Mouse (Mus musculus) thymus, postnatal 10 days (tissue): ENCODE measurements at regions not wholly inside any gene's neighbourhood (a gene's known extent, or its start where the extent isn't known, plus 50 kb on each side); places are given as distances from the start of the nearest gene placed in this dataset.

Experiments
- DNase-seq, 2 experiments: peaks; one replicate each; pipeline ENCODE4 v3.0.0; 2021; ENCODE audit warnings: low spot score in 2 of 2

DNA sequence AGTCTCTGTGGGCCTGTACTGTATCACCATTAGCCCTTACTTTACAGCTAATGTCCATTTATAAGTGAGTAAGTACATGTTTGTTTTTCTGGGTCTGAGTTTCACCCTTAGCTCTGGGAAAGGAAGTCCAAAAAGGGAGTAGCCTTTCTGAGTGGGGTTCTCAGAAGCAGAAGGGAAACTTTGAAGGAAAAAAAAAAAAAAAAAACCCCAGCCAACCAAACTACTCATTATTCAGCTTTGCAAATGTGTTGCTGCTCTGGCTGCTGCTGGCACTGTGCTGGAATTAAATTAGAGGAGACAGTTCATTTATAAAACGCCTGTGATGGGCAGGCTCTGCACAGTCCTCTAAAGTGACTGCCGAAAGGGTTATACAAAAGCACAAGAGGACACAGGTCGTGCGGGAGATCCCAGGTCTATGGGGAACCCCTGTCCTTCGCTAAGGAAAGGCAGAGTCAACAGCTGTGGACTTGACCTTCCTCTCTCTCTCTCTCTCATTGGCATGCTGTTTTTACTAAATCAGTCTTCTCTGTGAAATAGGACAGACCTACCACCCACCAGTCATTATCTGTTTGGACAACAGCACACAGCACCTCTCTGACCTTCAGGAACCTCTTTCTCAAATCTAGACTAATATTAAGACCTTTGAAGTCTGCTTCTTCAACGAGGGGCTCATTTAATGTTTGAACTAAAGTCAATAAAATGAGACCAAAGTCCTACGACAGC lies 165.4 kb downstream of the Cd47 start:
- DNase-seq: no peak

DNA sequence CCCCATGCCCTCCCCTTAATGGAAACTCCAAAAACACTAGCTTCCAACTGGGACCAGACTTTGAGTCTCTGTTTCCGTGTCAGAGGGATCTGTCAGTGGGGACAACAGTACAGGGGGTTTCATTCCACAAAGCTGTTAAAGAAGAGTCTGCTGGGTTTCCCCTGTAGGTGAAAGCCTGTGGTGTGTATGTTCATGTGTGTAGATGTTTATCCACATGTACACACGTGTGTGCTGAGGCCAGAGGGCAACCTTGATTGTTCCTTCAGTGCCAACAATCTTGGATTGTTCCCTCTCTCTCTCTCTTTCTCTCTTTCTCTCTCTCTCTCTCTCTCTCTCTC lies 165.9 kb downstream of the Cd47 start:
- DNase-seq: no peak

DNA sequence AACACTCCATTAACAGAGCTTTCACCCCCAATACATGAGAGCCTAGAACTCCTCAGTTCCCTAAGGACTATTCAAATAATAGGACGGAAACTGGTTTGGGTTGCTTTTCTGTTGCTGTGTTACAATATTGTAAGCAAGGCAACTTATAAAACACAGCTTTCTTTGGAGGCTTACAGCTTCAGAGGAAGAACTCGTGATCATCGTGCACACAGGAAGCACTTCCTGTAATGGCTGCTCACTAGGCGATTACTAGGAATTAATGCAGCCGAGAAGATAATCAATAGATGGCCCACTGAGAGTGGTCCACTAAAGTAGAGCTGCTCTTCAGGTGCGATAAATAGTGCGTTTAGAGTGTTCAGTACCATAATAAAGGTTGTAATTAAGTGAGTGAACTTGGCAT lies 166.8 kb downstream of the Cd47 start:
- DNase-seq: no peak

DNA sequence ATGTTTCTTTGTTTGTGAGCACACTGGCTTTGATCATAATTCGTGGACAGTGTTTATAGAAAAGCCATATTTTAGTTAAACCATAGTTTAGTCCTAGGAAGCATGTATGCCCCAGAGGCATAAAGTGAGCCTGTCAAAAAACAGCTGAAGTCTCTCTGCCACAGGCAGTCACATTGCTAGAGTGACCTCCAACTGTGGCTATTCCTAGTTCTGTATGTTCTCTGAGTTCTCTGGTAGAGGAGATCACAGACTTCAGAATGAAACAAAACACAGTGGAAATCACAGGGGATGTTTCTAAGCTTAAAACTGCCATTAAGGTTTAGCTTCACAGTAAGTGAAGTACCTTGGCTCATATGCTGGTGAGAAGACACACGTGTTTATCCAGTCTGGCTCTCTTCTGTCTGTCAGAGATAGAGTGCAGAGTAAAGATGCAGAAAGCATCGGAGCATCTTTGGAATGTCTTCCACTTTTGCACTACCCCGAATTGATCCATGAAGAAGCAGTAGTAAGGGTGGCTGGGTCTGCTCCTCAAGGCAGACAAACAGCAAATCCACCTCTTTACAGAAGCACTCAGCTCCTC lies 168.0 kb downstream of the Cd47 start:
- DNase-seq: no peak

DNA sequence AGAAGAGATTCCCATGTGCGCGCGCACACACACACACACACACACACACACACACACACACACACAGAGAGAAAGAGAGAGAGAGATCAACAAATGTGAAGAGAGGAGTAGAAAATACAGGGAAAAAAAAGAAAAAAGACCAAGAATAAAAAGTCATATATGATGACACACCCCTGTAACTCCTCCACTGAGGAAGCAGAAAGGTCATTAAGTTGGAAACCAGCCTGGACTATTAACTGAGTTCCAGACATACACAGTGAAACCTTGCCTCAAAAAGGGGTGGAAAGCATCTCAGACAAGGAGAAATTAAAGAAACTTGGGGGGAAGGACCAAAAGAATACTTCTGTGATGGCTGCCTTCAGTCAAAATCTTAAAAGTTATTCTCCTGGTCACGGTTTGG lies 168.7 kb downstream of the Cd47 start:
- DNase-seq: no peak

DNA sequence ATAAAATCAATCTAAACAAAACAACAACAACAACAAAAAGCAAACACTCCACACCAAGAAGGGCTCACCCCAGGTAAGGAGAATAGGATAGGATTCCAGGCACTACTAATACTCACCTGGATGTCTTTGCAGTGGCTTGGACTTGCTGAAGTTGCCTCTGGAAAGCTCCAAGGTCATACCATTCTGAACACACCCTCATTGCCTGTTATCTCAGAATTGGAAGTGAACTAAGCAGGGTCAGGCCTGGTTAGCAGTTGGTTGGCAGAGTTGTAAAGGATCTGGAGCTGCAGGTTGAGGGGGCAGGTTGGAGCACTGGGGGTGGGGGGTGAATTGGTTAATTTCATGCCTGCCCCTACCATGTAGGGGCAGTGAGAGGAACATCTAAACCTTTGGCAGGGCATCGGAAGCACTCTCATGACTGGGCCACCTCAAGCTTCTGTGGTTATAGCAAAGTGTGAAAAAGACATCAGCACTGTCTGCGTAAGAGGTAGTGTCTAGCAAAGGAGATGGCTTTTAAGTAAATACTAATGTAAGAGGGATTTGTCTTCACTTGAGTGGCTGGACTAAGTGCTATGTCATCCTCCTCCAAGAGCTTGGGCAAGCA lies 169.5 kb downstream of the Cd47 start:
- DNase-seq: no peak

DNA sequence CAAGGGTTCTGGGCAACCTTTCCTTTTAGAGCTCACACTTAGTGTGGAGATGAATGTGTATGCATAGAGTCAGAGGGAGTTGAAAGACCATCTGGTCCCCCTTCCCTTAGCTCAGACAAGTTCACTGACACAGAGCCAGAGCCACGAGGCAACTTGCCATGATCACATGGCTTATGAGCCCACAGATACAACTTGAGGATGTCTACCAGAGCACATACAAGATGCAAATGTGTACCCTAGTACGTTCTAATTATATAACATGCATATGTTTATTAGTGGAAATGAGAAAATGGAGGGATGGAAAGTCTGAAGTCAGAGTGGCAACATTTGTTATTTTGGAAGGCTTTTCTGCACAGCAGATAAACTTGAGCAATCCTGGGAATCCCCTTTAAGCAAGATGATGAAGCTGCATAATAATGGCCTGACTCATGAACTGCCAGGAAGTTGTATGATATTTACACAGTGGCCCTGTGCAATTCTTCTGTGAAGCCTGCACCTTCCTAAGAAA lies 170.0 kb downstream of the Cd47 start:
- DNase-seq: no peak

DNA sequence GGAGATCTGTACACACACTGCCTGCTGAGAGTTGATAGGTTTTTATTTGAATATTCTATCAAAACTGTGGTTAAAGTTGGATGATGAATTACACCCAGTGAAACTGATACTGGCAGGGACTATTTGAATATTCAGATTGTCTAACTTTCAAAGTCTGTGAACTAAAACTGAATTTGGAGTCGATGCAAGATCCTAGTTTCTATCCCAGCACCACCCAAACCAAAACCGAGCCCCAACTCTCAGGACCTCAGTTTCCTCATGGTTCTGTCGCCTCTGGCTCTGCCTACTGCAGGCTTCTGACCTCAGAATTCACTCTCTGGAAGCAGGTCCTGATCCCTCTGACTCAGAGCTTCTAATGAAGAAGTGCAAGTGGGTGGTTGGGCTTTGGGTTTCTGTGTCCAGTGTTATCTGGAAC lies 170.8 kb downstream of the Cd47 start:
- no peak for DNase-seq

DNA sequence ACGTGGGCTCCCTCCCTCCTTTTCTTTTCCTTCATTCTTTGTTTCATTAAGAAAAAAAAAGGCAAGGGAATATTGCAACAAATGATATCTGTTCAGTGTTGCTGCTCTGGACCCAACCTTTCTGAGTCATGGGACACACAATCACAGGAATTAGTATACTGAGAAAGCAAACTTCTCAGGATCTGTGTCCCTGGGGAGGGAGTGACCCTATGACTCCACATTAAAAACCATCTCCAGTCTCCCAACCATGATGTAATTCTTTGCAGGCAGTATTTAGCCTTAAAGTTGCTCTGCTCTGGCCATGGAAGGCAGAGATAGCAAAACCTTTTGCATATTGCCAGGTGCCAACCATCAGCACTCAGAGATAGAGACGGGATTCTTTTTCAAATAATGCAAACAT lies 176.9 kb downstream of the Cd47 start:
- no peak for DNase-seq

DNA sequence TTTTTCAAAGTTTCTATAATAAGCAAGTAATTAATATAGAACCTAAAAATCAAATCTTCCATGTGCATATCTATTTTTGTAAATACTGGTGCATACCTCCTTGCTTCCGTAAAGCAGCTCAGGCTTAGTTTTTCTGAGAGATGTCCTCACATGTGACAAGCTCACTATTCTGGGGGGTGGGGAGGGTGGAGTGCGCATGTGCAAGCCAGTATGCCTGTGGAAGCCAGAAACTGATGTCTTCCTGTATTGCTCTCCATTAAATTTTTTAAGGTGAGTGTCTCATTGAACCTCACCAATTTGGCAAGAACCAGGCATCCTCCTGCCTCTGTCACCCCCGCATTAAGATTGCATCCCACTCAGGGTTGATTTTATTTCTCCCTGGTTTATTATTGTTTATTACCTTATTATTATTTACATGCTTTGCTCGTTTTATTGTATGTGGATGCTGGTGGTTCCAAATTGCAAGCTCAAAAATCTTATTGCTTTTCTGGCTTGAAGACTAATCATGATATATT lies 179.2 kb downstream of the Cd47 start:
- DNase-seq: no peak

DNA sequence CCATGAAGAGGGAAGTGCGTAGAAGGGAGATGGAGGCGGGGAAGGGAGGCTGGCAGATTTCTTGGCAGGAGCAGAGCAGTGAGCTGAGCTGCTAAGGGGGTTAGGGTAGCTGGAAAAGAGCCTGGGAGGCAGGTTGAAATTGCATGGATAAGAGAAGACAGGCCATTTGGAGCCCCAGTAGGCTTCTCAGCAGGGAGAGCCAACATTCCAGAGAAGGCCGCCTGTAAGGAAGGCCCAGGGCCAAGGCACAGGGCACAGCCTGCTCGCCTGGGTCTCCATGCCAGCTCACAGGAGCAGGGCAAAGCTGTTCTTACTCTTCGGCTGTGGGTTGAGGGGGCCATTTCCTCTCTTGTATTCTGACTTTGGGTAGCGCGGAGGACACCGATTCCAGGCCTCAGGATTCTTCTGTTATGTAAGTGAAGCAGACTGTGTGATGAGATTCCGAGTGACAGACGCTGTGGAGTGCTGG lies 179.9 kb downstream of the Cd47 start:
- no peak for DNase-seq

DNA sequence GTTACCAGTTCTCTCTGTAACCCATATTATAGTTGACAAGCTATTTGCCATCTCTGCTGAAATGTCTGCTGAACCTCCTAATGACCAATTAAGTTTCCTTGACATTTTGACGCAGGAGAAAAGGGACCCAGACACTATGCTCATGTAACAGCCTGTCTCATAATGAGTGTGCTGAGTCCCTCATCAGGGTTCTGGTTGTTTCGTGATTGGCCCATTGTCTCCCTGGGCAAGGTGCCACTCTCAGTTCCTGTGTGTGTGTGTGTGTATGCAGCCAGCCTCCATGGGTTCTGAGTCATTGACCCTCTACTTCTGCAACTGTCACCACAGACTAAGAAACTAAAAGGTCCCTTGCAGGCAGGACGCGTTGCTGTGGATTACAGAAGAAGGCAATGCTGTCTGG lies 181.8 kb downstream of the Cd47 start:
- no peak for DNase-seq

DNA sequence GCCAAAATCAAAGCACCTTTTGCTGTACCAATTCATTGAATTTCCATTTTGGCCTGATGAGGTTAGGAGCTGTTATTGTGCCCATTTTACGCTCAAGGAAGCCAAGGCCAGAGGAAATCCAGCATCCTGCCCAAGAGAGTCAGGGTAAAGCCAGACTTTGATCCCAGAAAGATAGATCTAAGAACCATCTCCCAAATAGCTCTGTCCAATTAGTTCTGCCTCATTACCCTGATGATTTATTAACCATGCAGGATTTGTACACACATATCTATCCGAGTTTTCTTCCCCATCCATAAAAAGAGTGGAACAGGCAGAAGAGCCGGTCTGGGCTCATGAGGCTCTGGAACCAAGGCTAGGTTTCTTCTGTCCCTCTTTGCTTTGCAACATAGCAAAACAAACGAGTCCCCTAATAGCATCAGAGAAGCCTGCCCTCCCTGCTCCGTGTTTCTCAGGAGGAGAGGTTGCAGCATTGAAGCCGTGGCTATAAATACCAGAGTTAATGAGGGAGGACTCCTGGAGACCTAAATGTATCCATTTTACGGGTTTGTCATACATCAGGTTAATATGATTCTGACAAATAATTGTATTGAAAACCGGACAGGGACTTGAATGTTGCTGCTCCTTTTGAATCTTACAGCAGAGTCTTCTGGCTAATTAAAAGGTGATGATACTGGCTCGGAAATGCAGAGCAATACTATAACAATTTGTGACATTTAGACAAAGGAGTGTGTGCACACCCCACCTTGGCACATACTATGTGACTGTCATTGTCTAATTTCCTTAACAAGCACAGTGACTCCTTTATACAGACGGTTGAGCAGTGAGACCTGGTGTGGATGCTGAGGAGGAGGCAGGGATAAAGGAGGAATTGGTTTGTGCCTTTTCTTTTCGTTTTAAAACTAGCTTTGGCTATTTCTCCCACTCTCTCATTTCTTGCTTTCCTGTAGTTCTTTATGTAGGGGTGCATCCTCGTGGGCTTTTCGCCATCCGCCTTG lies 185.0 kb downstream of the Cd47 start:
- DNase-seq: no peak

DNA sequence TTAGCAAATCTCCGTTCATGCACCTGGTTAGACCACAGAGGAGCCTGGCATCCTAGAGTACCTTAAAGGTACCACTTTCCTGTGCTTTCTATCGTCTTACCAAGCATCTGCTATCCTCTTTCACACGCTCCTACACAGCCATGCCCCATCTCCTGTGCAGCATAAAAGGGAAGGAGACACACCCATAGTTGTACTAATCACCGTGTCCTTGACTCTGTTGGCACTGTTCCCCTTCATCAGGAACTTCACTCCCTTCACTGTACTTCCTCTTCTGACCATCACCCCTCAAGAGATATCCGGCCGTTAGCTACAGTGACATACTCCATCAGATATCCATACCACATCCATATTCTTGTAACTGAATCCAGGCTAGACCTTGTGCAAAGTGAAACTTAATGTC lies 186.6 kb downstream of the Cd47 start:
- DNase-seq: no peak

DNA sequence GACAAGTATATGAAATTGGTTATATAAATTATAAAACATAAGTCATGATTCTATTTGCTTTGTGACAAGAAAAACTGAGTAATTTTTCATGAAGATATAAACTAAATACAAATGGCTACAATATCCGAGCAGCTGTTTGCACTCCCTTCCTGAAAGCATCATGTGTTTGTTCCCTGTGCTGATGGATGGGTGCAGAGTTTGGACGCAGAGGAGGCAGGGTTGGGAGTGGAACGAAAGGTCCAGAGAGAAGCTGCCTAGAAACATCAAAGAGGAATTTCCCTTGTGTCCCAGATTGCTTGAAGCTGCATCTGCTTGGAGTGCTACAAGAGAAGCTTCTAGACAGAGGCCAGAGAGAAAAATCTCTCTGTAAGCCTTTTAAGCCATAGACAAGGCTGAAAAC lies 195.5 kb downstream of the Cd47 start:
- no peak for DNase-seq

DNA sequence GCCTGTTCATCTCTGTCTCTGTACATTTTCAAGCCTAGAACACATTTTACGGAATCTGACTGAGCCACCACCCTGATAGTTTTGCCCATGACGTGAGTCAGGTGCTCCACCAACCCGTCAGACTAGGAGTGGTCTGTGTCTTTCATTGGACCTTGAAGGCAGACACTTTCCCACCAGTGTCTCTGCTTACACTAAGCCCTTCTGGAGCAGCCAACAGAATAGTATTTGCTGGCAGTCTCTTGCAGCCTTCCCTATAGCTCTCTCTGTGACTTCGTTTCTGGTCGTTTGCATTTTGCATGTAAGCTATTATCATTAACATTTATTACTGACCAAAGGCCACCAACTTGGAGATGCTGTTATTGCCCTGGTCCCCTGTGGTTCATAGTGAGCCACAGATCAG lies 196.3 kb downstream of the Cd47 start:
- no peak for DNase-seq

DNA sequence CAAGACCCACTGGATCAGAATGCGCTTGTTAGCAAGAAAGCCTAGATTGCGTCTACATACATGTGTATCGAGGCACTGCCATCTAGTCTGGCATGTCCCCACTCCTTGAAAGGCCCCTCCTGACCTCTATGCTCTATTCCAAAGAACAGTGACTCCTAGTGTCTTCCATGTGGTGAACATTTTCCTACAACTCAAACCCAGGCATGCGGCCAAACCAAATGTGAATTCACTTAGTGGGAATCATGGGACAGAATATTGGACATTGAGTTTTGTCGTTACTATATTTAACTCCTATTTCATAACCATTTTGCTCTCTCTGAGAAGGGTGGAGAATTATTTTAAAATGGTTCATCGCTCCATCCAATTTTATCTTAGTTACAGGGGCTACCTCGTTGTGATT lies 196.7 kb downstream of the Cd47 start:
- no peak for DNase-seq

DNA sequence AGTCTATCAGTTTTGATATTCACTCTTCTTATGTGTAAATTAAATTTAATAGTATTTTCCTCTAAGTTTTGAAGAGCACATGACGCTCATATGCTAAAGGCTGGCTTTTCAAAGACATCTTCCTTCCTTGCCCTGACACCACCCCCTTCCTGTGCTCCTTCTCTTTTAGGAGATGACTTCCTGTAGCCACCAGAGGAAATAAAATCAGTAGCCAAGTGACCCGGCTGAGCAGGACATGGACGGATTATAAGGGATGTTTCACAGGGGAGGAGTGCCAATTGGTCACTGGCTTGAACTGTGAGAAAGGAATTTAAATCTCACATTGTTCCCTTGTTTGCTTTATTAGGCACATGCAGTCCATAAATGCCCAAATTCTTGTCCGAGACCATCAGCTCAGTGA lies 200.5 kb downstream of the Cd47 start:
- DNase-seq: no peak

DNA sequence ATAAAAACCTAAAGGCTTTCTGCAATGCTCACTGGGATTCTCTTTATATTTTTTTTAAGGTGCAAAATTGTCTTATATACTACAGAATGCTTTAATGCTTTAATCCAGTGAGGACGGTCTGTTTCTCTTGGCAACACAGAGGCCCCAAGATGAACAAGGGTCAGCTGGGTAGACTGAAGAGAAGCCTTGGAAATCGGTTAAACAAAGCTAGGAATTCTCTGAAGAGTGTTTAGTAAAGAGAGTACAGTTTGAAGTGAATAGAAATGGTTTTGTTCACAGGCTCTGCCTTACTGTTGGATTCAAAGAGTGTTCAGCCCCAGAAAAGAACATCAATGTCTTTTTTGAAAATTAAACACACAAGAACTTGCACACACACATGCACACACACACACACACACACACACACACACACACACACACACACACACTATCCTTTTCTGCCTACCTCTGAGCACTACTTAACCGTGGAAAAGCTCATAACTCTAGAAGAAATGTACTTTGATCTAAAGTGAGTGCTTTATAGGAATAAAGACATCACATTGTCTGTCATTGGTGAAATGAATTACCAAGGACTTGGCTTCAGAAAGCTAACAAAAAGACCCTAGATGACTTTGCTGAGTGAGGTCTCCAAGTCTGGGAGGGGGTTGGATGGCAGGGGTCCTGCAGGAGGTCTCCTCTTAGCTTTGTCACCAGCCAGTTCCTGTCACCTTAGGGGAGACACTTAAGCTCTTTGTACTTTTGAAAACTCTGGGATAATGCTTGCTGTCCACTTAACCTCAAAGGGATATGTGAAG lies 201.5 kb downstream of the Cd47 start:
- DNase-seq: no peak

DNA sequence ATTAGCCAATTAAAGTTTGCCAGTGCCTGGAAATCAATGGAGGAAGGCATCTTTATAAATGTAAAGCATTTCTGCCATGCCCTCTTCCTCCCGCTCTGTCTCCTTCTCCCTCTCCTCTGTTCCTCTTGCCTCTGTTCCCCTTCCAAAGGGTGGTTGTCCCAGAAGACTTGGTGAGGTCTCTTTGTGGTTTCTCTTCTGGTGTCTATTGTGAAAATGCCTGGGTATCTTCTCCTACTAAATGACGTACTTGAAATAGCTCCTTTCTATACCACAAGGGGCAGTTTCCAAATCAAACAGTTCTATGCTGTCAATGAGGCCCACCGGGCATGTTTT lies 202.1 kb downstream of the Cd47 start:
- no peak for DNase-seq

DNA sequence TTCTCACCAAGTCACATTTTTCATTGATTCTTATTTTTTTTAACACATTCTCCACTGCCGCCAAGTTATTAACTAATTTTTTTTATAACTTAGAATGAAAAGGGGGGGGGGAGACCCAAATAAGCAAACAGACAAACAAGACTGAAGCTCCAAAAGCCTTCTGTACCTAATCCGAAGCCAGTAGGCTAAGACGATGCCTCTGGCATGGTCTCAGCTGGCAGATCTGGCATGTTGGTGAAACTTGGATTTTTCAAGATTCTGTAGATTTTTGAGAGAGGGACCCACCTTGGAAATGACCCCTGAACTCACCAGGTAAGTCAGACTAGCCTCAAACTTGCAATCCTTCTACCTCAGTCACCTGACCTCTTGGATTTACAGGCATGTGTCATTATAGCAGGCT lies 208.7 kb downstream of the Cd47 start:
- no peak for DNase-seq
